Mouse (Mus musculus): ENCODE data around the gene Ptpn1. TPM values are rescaled to one million over a fixed set of nuclear protein-coding genes. Genes with fewer than 3 reads are reported as not detected.

Gene Ptpn1
- total RNA-seq (2015; ENCODE audit: low replicate concordance): 11.7 and 11.9 TPM in 2 replicates
- 8.9 and 9.1 TPM in 2 replicates for total RNA-seq (2017; ENCODE audit: low replicate concordance)

DNA sequence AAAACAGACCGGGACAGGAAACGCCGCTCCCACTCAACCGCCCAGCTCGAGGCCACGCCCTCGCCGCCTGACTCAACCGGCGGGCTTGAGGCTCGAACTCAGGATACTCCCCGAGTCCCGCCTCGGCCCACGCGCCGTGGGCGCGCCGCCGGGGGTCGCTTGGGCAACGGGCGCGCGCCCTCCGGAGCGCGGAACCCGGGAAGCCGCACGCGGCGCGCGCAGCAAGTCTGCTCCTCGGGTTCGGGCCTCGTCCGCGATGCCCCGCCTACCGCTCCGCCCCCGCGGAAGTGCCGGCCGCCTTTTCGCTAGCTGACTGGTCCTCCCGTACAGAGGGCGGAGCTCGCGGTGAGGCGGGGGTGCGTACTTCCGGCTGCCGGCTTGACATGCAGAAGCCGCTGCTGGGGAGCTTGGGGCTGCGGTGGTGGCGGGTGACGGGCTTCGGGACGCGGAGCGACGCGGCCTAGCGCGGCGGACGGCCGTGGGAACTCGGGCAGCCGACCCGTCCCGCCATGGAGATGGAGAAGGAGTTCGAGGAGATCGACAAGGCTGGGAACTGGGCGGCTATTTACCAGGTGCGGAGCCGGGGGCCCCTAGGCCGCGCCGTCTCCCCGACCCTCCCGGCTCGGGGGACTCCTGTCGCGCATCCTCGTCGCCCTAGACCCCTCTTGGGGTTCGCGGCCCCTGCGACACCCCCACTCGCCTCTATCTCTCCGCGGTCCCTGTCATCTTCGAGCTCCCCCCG, at the start of gene Ptpn1:
Ptpn1 (plus strand) TSS at position 73 of the 742 bp plus-strand sequence.
- ATAC-seq (replicated peaks; ENCODE audit: low FRiP score, poor library complexity, severe bottlenecking): peak; percentile 99

GRCm38 (mm10) chr2:167886485-167886884, 45.4 kb upstream of the Ptpn1 start:
- ATAC-seq (replicated peaks; ENCODE audit: low FRiP score, poor library complexity, severe bottlenecking): no peak

DNA sequence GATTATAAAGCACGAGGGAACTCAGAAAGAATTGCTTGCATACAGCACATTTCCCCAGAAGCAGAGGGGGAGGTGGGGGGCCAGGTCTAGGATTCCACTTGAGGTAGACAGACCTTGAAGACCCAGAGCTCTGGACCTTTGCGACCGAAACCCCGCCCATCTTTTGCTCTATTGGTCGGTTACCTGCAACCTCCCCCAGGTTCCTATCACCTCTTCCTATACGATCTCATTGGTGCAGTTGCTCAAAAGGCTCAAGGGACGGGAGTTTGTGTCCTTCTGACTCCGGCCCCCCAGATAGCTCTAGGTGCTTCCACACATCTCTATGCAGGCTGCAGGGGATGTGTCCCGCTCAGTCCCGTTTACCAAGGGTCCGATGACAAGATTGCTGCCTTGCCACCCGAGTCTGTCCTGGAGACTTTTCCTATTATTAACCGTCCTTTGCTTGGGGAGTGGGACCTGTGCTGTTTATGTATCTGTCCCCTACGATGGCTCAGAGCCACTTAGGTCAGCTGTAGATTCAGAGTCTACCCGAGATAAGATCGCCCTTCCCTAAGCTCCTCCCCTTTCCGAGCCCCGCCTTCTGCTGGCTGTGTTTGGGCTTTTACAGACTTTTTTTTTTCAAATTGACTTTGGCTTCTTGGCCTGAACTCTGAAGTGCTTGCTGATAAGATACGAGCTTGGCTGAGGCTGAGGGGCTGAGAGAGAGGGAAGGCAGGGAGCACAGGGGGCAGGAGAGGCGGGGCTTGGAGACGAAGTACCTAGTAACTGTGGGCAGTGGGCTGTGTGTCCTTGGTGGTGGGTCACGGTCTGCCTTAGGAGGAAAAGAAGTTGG, 44.1 kb upstream of the Ptpn1 start:
- no peak for ATAC-seq (replicated peaks; ENCODE audit: low FRiP score, poor library complexity, severe bottlenecking)

DNA sequence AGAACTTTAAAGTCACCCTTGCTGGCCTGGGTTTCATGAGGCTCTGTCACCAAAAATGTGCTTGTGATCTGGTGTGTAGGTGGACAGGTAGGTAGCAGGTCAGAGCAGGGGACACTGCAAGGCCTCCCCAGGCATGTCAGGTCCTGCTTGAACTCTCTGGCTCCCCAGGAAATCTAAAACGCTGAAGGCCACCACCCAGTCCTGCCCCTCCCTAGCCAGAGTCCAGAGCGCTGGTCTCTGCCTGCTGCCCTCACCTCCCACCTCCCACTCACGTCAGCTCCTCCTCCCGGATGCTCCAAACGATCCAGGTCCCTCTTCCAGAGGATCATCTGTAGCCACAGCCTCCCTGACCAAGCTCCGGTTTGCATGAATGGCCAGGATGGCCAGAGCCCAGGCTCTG, 43.0 kb upstream of the Ptpn1 start:
- ATAC-seq (replicated peaks; ENCODE audit: low FRiP score, poor library complexity, severe bottlenecking): no peak

DNA sequence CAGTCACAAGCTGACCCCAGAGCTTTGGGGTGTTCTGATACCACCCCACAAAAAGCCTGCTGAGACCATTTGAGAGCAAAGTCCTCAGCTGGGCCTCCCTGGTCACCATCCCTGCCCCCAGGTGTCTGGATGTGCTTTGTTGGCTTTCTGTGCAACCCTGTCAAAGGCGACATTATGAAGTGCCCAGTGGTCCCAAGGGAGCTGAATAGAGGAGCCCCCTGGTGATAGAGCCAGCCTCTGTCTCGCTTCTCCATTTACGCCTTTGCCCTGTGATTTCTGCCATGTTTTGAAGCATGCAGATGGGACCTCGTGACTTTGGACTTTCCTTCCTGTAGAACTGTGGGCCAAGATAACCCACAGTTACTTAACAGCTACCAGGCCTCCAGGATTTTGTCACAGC, 42.0 kb upstream of the Ptpn1 start:
- ATAC-seq (replicated peaks; ENCODE audit: low FRiP score, poor library complexity, severe bottlenecking): no peak

GRCm38 (mm10) chr2:167891908-167892307, 39.9 kb upstream of the Ptpn1 start:
- no peak for ATAC-seq (replicated peaks; ENCODE audit: low FRiP score, poor library complexity, severe bottlenecking)

- ATAC-seq (replicated peaks; ENCODE audit: low FRiP score, poor library complexity, severe bottlenecking): no peak
Observed at GRCm38 (mm10) chr2:167893680-167894079, 38.2 kb upstream of the Ptpn1 start.

DNA sequence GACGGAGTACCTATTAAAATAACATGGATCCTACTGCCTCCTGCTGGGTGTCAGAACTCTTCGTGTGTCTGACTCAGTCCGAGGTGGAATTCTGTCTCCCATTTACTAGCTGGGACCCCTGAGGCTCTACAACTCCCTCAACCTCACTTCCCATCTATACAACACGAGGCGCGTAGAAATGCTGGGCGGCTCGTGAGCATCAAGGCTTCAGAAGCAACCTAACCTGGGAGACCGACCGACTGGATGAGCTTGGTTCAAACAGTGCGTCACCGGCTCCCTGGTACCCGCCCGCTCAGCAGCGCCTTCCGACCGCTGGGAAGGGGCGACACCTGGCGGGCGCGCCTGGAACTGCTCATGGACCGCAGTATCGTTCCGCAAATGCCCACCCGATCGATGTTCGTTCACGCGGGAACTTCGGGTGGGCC, 36.9 kb upstream of the Ptpn1 start:
- ATAC-seq (replicated peaks; ENCODE audit: low FRiP score, poor library complexity, severe bottlenecking): peak; percentile 83

- ATAC-seq (replicated peaks; ENCODE audit: low FRiP score, poor library complexity, severe bottlenecking): no peak
Observed at GRCm38 (mm10) chr2:167897896-167898295, 34.0 kb upstream of the Ptpn1 start.

DNA sequence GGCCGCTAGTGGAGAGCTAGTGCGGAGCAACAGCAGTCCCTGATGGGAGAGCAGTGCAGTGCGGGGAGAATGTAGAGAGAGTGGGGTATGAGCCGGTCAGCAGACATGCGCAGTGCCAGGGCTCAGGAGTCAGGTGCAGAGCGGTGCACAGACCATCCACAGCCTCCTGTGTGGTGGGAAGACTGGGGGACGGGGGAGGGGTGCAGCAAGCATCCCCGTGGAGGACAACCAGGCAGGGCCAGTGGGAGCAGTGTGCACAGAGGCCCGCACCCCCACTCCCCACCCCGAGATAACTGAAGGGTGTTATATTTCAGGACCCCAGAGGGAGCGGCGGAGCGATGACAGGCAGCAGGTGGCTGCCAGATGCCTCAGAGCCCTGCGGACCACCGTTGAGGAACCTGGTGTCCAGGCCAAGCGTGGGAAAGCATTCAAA, 31.9 kb upstream of the Ptpn1 start:
- ATAC-seq (replicated peaks; ENCODE audit: low FRiP score, poor library complexity, severe bottlenecking): no peak

DNA sequence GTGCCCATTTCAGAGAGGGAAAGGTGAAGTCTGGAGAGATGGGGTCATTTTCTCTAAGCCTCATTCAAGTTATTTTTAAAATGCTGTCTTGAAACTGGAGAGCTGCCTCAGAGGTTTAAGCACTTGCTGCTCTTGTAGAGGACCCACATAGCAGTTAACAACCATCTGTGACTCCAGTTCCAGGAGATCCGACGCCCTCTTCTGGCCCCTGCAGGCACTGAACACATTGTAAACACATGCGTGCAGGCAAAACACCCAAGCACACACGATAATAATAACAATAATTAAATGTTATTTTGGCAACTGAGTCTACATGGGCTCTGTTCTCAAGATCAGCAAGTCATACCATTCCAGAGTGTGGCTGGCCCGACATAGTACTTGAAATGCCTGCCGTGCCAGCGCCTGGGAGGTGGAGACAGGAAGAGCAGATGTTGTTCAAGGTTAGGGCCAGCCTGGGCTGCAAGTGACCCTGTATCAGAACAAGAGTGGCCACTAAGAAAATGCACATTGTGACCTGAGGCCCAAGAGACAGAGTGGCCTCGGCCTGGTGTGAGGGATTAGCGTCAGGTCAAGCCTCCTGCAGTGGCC, 29.6 kb upstream of the Ptpn1 start:
- no peak for ATAC-seq (replicated peaks; ENCODE audit: low FRiP score, poor library complexity, severe bottlenecking)

DNA sequence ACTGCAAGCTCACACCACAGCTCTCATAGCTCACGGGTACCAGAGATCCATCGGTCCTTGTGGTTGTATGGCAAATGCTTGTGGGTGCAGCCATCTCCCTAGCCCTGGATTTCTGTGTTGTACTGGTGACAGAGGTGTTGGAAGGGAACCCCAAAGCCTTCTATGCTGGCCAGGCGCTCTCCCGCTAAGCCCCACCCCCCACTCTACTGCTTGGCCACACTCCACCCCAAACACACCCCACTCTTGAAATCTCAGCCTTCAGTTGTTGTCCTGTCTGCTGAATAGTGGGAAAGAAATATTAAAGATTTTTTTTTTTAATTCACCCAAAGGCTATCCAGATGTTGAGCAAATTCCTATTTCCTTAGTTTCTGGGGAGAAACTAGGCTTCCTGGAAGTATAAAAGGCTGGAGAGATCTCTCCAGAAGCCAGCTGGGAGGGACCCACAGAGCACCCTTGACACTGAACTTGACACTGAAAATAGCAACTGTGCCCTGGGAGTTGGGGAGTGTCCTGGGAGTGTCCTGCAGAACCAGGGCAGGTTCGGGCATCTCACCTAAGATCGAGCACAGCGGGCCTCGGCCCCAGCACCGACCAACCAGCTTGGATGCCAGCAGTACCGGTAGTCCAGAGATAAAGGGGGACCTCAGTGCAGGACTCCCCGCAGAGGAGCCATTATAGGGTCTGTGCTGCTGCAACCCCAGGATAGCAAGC, 28.5 kb upstream of the Ptpn1 start:
- no peak for ATAC-seq (replicated peaks; ENCODE audit: low FRiP score, poor library complexity, severe bottlenecking)

DNA sequence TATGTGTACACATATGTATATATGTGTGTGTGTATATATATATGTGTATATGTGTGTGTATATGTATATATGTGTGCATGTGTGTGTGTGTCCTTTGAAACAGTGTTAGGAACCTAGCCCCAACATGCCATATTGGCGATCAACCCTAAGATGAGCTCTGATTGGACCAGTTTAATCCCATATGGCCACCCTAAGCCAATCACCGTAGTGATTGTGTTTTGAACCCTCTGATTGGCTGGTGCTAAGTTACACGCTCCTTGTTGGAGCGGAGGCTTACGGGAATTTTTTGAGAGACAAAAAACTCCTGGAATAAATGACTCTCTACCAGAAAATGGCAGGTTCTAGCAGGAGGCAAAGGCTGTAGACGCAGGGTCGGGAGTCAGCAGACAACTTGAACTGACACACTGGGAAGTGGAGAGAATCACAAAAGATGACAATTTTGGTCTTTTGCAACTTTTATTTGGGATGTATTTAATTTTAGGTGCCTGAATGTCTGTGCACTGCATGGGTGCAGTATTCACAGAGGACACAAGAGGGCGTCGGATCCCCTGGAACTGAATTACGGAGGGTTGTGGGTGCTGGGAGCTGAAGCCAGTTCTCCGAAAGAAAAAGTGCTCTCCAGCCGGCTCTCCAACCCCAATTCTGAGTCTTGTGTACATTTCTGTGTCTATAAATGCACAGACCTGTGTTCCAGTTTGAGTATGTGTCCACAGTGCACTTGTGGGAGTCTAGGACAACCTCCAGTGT, 27.1 kb upstream of the Ptpn1 start:
- ATAC-seq (replicated peaks; ENCODE audit: low FRiP score, poor library complexity, severe bottlenecking): no peak

- ATAC-seq (replicated peaks; ENCODE audit: low FRiP score, poor library complexity, severe bottlenecking): no peak
Observed at GRCm38 (mm10) chr2:167905561-167905960, 26.3 kb upstream of the Ptpn1 start.

GRCm38 (mm10) chr2:167906729-167907128, 25.1 kb upstream of the Ptpn1 start:
- ATAC-seq (replicated peaks; ENCODE audit: low FRiP score, poor library complexity, severe bottlenecking): no peak

- ATAC-seq (replicated peaks; ENCODE audit: low FRiP score, poor library complexity, severe bottlenecking): no peak
Observed at GRCm38 (mm10) chr2:167909531-167910177, 22.2 kb upstream of the Ptpn1 start.

DNA sequence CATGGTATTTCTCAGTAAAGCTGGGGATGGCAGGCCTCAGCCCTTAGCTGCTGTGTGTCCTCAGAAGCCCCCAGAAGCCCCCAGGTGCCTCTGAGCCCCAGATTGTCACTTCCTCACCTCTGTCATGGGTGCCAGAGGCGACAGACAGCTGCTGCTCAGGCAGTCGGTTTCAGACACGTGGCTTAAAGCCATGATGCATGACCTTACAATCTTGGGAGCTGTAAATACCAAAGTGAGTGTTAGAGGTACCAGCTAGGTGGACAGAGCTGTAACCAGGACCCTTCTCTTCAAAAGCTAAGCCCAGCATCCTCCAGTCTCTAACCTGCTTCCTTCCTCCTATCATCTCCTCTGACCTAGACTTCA, 21.7 kb upstream of the Ptpn1 start:
- no peak for ATAC-seq (replicated peaks; ENCODE audit: low FRiP score, poor library complexity, severe bottlenecking)

DNA sequence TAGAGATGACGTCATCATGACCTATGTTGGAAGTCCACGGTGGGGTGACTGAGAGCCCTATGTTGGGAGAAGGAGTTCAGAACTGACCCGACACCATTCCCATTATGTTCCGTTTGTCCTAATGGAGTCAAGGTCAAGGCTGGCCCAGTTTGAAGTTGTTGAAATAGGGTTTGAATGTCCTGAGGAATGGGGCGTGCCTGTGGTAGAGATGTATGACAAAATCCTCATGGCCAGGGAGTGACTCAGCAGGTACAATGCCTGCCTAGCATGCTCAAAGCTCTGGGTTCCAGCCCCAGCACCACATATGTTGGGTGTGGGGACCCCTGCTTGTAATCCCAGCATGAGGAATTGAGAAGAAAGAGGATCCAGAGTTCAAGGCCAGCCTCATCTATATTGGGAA, 20.3 kb upstream of the Ptpn1 start:
- ATAC-seq (replicated peaks; ENCODE audit: low FRiP score, poor library complexity, severe bottlenecking): no peak

- no peak for ATAC-seq (replicated peaks; ENCODE audit: low FRiP score, poor library complexity, severe bottlenecking)
Observed at GRCm38 (mm10) chr2:167919081-167919480, 12.8 kb upstream of the Ptpn1 start.
